Mouse (Mus musculus): Measurements from ENCODE around the gene Pim3.

DNA sequence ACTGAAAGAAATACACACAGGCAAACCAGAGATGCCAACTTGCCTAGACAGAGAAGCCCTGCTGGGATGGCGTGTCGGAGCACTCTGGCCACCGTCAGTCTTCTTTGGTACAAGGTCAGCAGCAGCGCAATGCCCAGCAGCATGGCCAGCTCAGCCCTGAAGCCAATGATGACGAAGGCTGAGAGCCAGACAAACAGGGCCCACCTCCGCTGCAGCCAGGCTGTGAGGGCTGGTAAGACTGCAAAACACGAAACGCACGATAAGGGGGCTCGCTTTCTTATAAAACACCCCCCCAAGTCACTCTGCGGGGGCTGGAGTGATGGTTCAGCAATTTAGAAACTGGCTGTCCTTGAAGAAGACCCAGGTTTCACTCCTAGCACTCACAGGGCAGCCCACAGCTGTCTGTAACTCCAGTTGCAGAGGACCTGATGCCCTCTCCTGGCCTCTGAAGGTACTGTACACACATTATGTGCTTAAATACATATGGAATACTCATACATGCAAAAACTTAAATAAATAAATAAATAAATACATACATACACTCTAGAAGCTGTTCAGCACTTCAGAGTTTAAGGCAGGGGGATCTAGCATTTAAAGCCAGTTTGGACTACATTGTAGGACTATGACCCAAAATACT lies 47.5 kb upstream of the Pim3 start:
- no peak for TF ChIP-seq CTCF (IDR thresholded peaks at IDR 0.05; ENCODE audit: control insufficient read depth, insufficient read depth, insufficient read length)
- TF ChIP-seq USF1 (IDR thresholded peaks at IDR 0.05; ENCODE audit: low read depth): no peak
- no peak for TF ChIP-seq MYOD1 (IDR thresholded peaks at IDR 0.05; ENCODE audit: control insufficient read depth, insufficient read length, low read depth)
- TF ChIP-seq MYOG (IDR thresholded peaks at IDR 0.05; ENCODE audit: control insufficient read depth, extremely low read depth, insufficient read length): no peak
- TF ChIP-seq CEBPB (IDR thresholded peaks at IDR 0.05; ENCODE audit: low read depth): no peak
- no peak for TF ChIP-seq MAX (IDR thresholded peaks at IDR 0.05)

Data from C2C12 (cell line).